14 mouse cellular contexts compared by ENCODE assay signal in the genomic region with DNA sequence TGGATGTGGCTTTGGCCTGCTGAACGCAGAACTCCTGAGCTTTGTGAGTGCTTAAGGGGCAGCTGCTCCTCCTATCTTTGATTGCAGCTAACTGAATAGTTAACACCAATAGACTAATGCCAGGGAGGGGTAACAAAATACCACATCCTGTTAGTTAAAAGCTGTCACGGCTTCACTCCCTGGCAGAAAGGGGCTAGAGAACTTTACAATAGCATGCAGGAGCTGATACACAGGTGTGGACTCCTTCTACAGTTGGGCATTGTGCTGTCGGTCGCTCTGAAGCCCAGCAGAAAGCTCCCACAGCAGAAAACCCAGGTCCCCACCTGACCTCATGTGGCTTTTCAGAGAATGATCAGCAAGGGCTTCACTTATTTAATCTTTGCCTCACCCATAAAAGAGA.
A peak's percentile ranks its signal among the peaks of the same experiment; 100 is the strongest.
DNase-seq lines count a peak whose midpoint lies in the region; ATAC-seq and TF ChIP-seq lines count a peak whose summit lies in the region.
"Had no signal": no experiment of that assay in that cellular context is flagged by ENCODE, and none has a peak within 500 bp of the region (broad histone marks: within the 10 kb centered on the region; RNA-seq: fewer than 3 reads in every experiment).

No protein-coding gene starts in this region.

- H3K36me3 ChIP-seq in liver, embryonic 13.5 days: no peaks in the 10 kb centered on the region
- peaks cover 0 to 24% of the 10 kb centered on the region in 2 experiments; a peak in 2 of 4 replicates for H3K36me3 ChIP-seq in MEL (ENCODE audit: control insufficient read depth in 1 of 2, insufficient read depth in 2 of 2, low read length in 2 of 2)
- H3K36me3 ChIP-seq in limb, embryonic 13.5 days: peaks cover 6% of the 10 kb centered on the region; the same call in 1 of the 2 replicates
- H3K36me3 ChIP-seq in forebrain, embryonic 14.5 days (ENCODE audit: control insufficient read depth, insufficient read depth, low read length): no peaks in the 10 kb centered on the region
- H3K36me3 ChIP-seq: hindbrain, embryonic 15.5 days; neural tube, embryonic 12.5 days had no signal

- ATAC-seq in liver, embryonic 13.5 days (ENCODE audit: low read depth): 0 out of 2 replicates have a peak, but pooled peaks have one; percentile 11
- no peak for ATAC-seq in limb, embryonic 13.5 days (ENCODE audit: low FRiP score, low read depth)
- ATAC-seq in forebrain, embryonic 14.5 days: no peak
- no peak for ATAC-seq in frontal cortex, adult (ENCODE audit: low TSS enrichment)
- ATAC-seq: liver, postnatal 0 days had no signal

- no peak overlapping the region for H3K9ac ChIP-seq in liver, embryonic 13.5 days
- no peak overlapping the region; the same call in 1 of the 2 replicates for H3K9ac ChIP-seq in MEL (ENCODE audit: control insufficient read depth, low read depth, low read length, poor library complexity, severe bottlenecking)
- H3K9ac ChIP-seq in limb, embryonic 13.5 days: no peak overlapping the region
- H3K9ac ChIP-seq in forebrain, embryonic 14.5 days (ENCODE audit: low read length): no peak overlapping the region
- H3K9ac ChIP-seq: hindbrain, embryonic 15.5 days; liver, postnatal 0 days; neural tube, embryonic 12.5 days had no signal

- H3K79me2 ChIP-seq in MEL (ENCODE audit: control insufficient read depth, insufficient read depth, low read length, poor library complexity): no peaks in the 10 kb centered on the region

- no peak overlapping the region for H3K4me2 ChIP-seq in liver, embryonic 13.5 days
- no peak overlapping the region for H3K4me2 ChIP-seq in limb, embryonic 13.5 days (replicated peaks)
- H3K4me2 ChIP-seq in forebrain, embryonic 14.5 days (ENCODE audit: low read length): no peak overlapping the region
- H3K4me2 ChIP-seq: heart, embryonic 11.5 days; hindbrain, embryonic 15.5 days; neural tube, embryonic 12.5 days had no signal

- no peaks in the 10 kb centered on the region for H3K27me3 ChIP-seq in liver, embryonic 13.5 days
- H3K27me3 ChIP-seq in MEL (ENCODE audit: control insufficient read depth in 1 of 2, insufficient read depth in 2 of 2, low read length in 2 of 2): no peaks in the 10 kb centered on the region
- no peaks in the 10 kb centered on the region for H3K27me3 ChIP-seq in limb, embryonic 13.5 days
- no peaks in the 10 kb centered on the region for H3K27me3 ChIP-seq in forebrain, embryonic 14.5 days (replicated peaks; ENCODE audit: control insufficient read depth, insufficient read depth, low read length)
- H3K27me3 ChIP-seq: hindbrain, embryonic 15.5 days; neural tube, embryonic 12.5 days had no signal

- no peak; a peak in 1 of 4 replicates for TF ChIP-seq POLR2A in MEL (IDR thresholded peaks at IDR 0.05; ENCODE audit: control insufficient read depth in 1 of 2, insufficient read depth in 1 of 2, low read depth in 1 of 2, low read length in 2 of 2, poor library complexity in 1 of 2)

- peaks cover 70% of the 10 kb centered on the region for H3K4me1 ChIP-seq in liver, embryonic 13.5 days (replicated peaks)
- H3K4me1 ChIP-seq in MEL (ENCODE audit: control insufficient read depth in 1 of 2, insufficient read depth in 2 of 2, low read length in 2 of 2): peaks cover 21 to 31% of the 10 kb centered on the region in 2 experiments
- H3K4me1 ChIP-seq in limb, embryonic 13.5 days: peaks cover 39% of the 10 kb centered on the region
- no peaks in the 10 kb centered on the region; the same call in 1 of the 2 replicates for H3K4me1 ChIP-seq in forebrain, embryonic 14.5 days (ENCODE audit: control insufficient read depth, insufficient read depth, low read length)

- no peaks in the 10 kb centered on the region for H3K9me3 ChIP-seq in liver, embryonic 13.5 days (replicated peaks)
- H3K9me3 ChIP-seq in MEL (replicated peaks; ENCODE audit: insufficient read depth, low read length): no peaks in the 10 kb centered on the region
- no peaks in the 10 kb centered on the region for H3K9me3 ChIP-seq in limb, embryonic 13.5 days
- no peaks in the 10 kb centered on the region for H3K9me3 ChIP-seq in forebrain, embryonic 14.5 days (replicated peaks; ENCODE audit: control insufficient read depth, low read length)
- H3K9me3 ChIP-seq: hindbrain, embryonic 15.5 days; midbrain, embryonic 10.5 days; neural tube, embryonic 12.5 days had no signal

- 20% methylated on average over 4 of the region's 4 CpGs for WGBS in liver, embryonic 13.5 days (ENCODE audit: insufficient replicate concordance)
- 44% methylated on average over 4 of the region's 4 CpGs for WGBS in limb, embryonic 13.5 days
- WGBS in forebrain, embryonic 14.5 days: 56% methylated on average over 4 of the region's 4 CpGs

- no peak for DNase-seq in liver, embryonic 13.5 days
- DNase-seq in liver (no peak), MEL (ENCODE audit: low read depth, low spot score) (peak; percentile 44)
- peak; percentile 84 for DNase-seq in thymus, postnatal 0 days (ENCODE audit: low spot score)
- no peak for DNase-seq in forebrain, embryonic 14.5 days (ENCODE audit: low spot score)
- no peak for DNase-seq in gastrocnemius, postnatal 4 days (ENCODE audit: low spot score in 2 of 2)
- DNase-seq: cerebellum, postnatal 36 days; liver, postnatal 0 days had no signal

- H3K27ac ChIP-seq in liver, embryonic 13.5 days: peak overlapping the region; percentile 41; the same call in 1 of the 2 replicates
- no peak overlapping the region for H3K27ac ChIP-seq in MEL (ENCODE audit: control insufficient read depth, low read depth, low read length)
- H3K27ac ChIP-seq in limb, embryonic 13.5 days: 0 out of 2 replicates have a peak overlapping the region, but pooled peaks have one; percentile 15
- no peak overlapping the region for H3K27ac ChIP-seq in forebrain, embryonic 14.5 days (ENCODE audit: low read depth, low read length)
- H3K27ac ChIP-seq: hindbrain, embryonic 15.5 days; midbrain, embryonic 10.5 days; neural tube, embryonic 12.5 days had no signal

- H3K4me3 ChIP-seq in liver, embryonic 13.5 days (replicated peaks): no peak overlapping the region
- H3K4me3 ChIP-seq in MEL (ENCODE audit: control insufficient read depth in 1 of 2, insufficient read depth in 1 of 2, low read depth in 2 of 2, low read length in 2 of 2): peak overlapping the region in 1 of 2 experiments; percentile 22; a peak in 1 of 4 replicates
- no peak overlapping the region for H3K4me3 ChIP-seq in limb, embryonic 13.5 days
- H3K4me3 ChIP-seq in forebrain, embryonic 14.5 days (ENCODE audit: low read depth, low read length): no peak overlapping the region
- H3K4me3 ChIP-seq: hindbrain, embryonic 15.5 days; midbrain, embryonic 10.5 days; neural tube, embryonic 12.5 days had no signal

- no peak for TF ChIP-seq RAD21 in MEL (IDR thresholded peaks at IDR 0.05; ENCODE audit: low read depth, low read length)

- peak; percentile 45 to 61 for TF ChIP-seq EP300 in MEL (IDR thresholded peaks at IDR 0.05; ENCODE audit: low read depth in 1 of 2, low read length in 2 of 2)

- no peak; a peak in 1 of 6 replicates for TF ChIP-seq CTCF in MEL (IDR thresholded peaks at IDR 0.05 in 2 of 3, conservative IDR thresholded peaks at IDR 0.05 in 1 of 3; ENCODE audit: control insufficient read depth in 1 of 3, insufficient read depth in 1 of 3, low read depth in 2 of 3, low read length in 3 of 3, poor library complexity in 1 of 3, severe bottlenecking in 1 of 3)

TF ChIP-seq in MEL, 35 proteins besides CTCF, POLR2A, EP300 and RAD21:
- TF ChIP-seq ZMIZ1 (IDR thresholded peaks at IDR 0.05; ENCODE audit: low read depth, low read length) (no peak), SMC3 (IDR thresholded peaks at IDR 0.05; ENCODE audit: low read depth, low read length) (0 out of 2 replicates have a peak, but pooled peaks have one; percentile 4), KAT2A (conservative IDR thresholded peaks at IDR 0.05; ENCODE audit: low read depth, low read length) (no peak), TCF12 (IDR thresholded peaks at IDR 0.05; ENCODE audit: low read depth, low read length) (peak; percentile 29; the same call in 1 of the 2 replicates), ETS1 (IDR thresholded peaks at IDR 0.05; ENCODE audit: low read depth, low read length) (0 out of 2 replicates have a peak, but pooled peaks have one; percentile 34)
TF ChIP-seq in MEL: peak in this region for 3.

Comparison
In these comparisons a context has a peak if more than half of its experiments do, and no peak if none do; other contexts are left out.
1. DNase-seq: peak in MEL (single experiment) and thymus, postnatal 0 days (single experiment); none in liver, embryonic 13.5 days (single experiment), liver (single experiment), forebrain, embryonic 14.5 days (single experiment) and gastrocnemius, postnatal 4 days (0 of 2).
2. H3K27ac ChIP-seq: peak in liver, embryonic 13.5 days (single experiment) and limb, embryonic 13.5 days (single experiment); none in MEL (single experiment) and forebrain, embryonic 14.5 days (single experiment).